Mouse (Mus musculus): Measurements from ENCODE around the gene Ppp1ca. TPM values are rescaled to one million over a fixed set of nuclear protein-coding genes. Genes with fewer than 3 reads are reported as not detected.

The Ppp1ca gene
- total and polyA plus RNA-seq, 3 experiments = 272 to 406 (median 313) TPM

- Histone ChIP-seq H3K27me3 (ENCODE audit: control insufficient read depth, insufficient read depth, low read length) (no peaks in the 10 kb centered on the region), H3K36me3 (ENCODE audit: control insufficient read depth, insufficient read depth, low read length) (no peaks in the 10 kb centered on the region), H3K4me3 (no peak overlapping the region), H3K27ac (peak overlapping the region; percentile 54; the same call in 1 of the 2 replicates), H3K79me2 (replicated peaks; ENCODE audit: control insufficient read depth, insufficient read depth, low read length) (no peaks in the 10 kb centered on the region), H3K4me1 (ENCODE audit: control insufficient read depth, insufficient read depth, low read length) (peaks cover 8% of the 10 kb centered on the region; the same call in 1 of the 2 replicates), H3K9ac (ENCODE audit: low read depth, low read length) (no peak overlapping the region)
- WGBS = 42% methylated on average over 15 of the region's 15 CpGs
- peak in 1 of 2 experiments; percentile 56 for DNase-seq
- TF ChIP-seq POLR2A (IDR thresholded peaks at IDR 0.05; ENCODE audit: insufficient read depth, low read depth, low read length) (no peak), EP300 (IDR thresholded peaks at IDR 0.05; ENCODE audit: insufficient read depth, low read depth, low read length) (no peak)
- intact Hi-C loops (cut with DNase I) = no loop called here
Measured at GRCm38 (mm10) chr19:4184976-4185975, 6.6 kb upstream of the Ppp1ca start.

- 69% methylated on average over 3 of the region's 3 CpGs for WGBS
- intact Hi-C loops (cut with DNase I) = no loop called here
- H3K27me3 ChIP-seq (ENCODE audit: control insufficient read depth, insufficient read depth, low read length) = no peaks in the 10 kb centered on the region
- H3K9ac ChIP-seq (ENCODE audit: low read depth, low read length) = no peak overlapping the region
- H3K79me2 ChIP-seq (replicated peaks; ENCODE audit: control insufficient read depth, insufficient read depth, low read length) = 0 out of 2 replicates have a peak, but pooled peaks cover 2% of the 10 kb centered on the region
- H3K36me3 ChIP-seq (ENCODE audit: control insufficient read depth, insufficient read depth, low read length) = no peaks in the 10 kb centered on the region
- H3K4me3 ChIP-seq = no peak overlapping the region
- peaks cover 11% of the 10 kb centered on the region for H3K4me1 ChIP-seq (ENCODE audit: control insufficient read depth, insufficient read depth, low read length)
- H3K27ac ChIP-seq = peak overlapping the region; percentile 75
- no peak for DNase-seq
- TF ChIP-seq CTCF (IDR thresholded peaks at IDR 0.05) = no peak
- TF ChIP-seq EP300 (IDR thresholded peaks at IDR 0.05; ENCODE audit: insufficient read depth, low read depth, low read length) = no peak
Measured at GRCm38 (mm10) chr19:4187303-4187702, 4.6 kb upstream of the Ppp1ca start.

- Histone ChIP-seq H3K27me3 (ENCODE audit: control insufficient read depth, insufficient read depth, low read length) (no peaks in the 10 kb centered on the region), H3K4me3 (no peak overlapping the region)
- TF ChIP-seq EP300 (IDR thresholded peaks at IDR 0.05; ENCODE audit: insufficient read depth, low read depth, low read length) (no peak), CTCF (IDR thresholded peaks at IDR 0.05) (no peak), POLR2A (IDR thresholded peaks at IDR 0.05; ENCODE audit: insufficient read depth, low read depth, low read length) (no peak)
Measured at GRCm38 (mm10) chr19:4189051-4189620, 2.7 kb upstream of the Ppp1ca start.

GRCm38 (mm10) chr19:4190831-4191334, 982 bp upstream of the Ppp1ca start, which contains the start of gene Tbc1d10c:
Tbc1d10c (minus strand) TSS chr19:4191284.
- peak within 1 kb of the TSS; percentile 99 for H3K9ac ChIP-seq (ENCODE audit: low read depth, low read length)
- peaks cover 7% of the 10 kb centered on the region for H3K4me1 ChIP-seq (ENCODE audit: control insufficient read depth, insufficient read depth, low read length)
- peaks cover 11% of the 10 kb centered on the region for H3K36me3 ChIP-seq (ENCODE audit: control insufficient read depth, insufficient read depth, low read length)
- H3K27me3 ChIP-seq (ENCODE audit: control insufficient read depth, insufficient read depth, low read length) = no peaks in the 10 kb centered on the region
- intact Hi-C loops (cut with DNase I) = no loop called here
- H3K79me2 ChIP-seq (replicated peaks; ENCODE audit: control insufficient read depth, insufficient read depth, low read length) = peaks cover 5% of the 10 kb centered on the region; the same call in 1 of the 2 replicates
- H3K4me3 ChIP-seq = peak within 1 kb of the TSS; percentile 98
- no peak for TF ChIP-seq CTCF (IDR thresholded peaks at IDR 0.05)
- H3K27ac ChIP-seq = peak within 1 kb of the TSS; percentile 96
- WGBS = 57% methylated on average over 4 of the region's 4 CpGs
- DNase-seq = peak in 1 of 2 experiments; percentile 75

More at GRCm38 (mm10) chr19:4189051-4189620, 2.7 kb upstream of the Ppp1ca start:
- H3K27ac ChIP-seq = no peak overlapping the region
- H3K4me1 ChIP-seq (ENCODE audit: control insufficient read depth, insufficient read depth, low read length) = peaks cover 15% of the 10 kb centered on the region
- no peak for DNase-seq
- no peak overlapping the region for H3K9ac ChIP-seq (ENCODE audit: low read depth, low read length)
- WGBS = 83% methylated on average over 12 of the region's 12 CpGs
- peaks cover 5% of the 10 kb centered on the region; the same call in 1 of the 2 replicates for H3K79me2 ChIP-seq (replicated peaks; ENCODE audit: control insufficient read depth, insufficient read depth, low read length)
- intact Hi-C loops (cut with DNase I) = no loop called here
- peaks cover 7% of the 10 kb centered on the region; the same call in 1 of the 2 replicates for H3K36me3 ChIP-seq (ENCODE audit: control insufficient read depth, insufficient read depth, low read length)

GRCm38 (mm10) chr19:4192251-4192985, 553 bp downstream of the Ppp1ca start:
- TF ChIP-seq CTCF (IDR thresholded peaks at IDR 0.05) (no peak), EP300 (IDR thresholded peaks at IDR 0.05; ENCODE audit: insufficient read depth, low read depth, low read length) (no peak), POLR2A (IDR thresholded peaks at IDR 0.05; ENCODE audit: insufficient read depth, low read depth, low read length) (no peak)
- peak overlapping the region; percentile 96 for H3K27ac ChIP-seq
- intact Hi-C loops (cut with DNase I) = loop anchor here (1.0 kb wide), 2 partner anchors 9 to 22 kb away; partner anchors contain the start of gene Rad9a
- under 1% methylated on average over 46 of the region's 52 CpGs for WGBS
- peaks cover 10% of the 10 kb centered on the region for H3K4me1 ChIP-seq (ENCODE audit: control insufficient read depth, insufficient read depth, low read length)
- DNase-seq = peak in 1 of 2 experiments; percentile 45
- H3K4me3 ChIP-seq = peak overlapping the region; percentile 98
- peaks cover 12% of the 10 kb centered on the region for H3K36me3 ChIP-seq (ENCODE audit: control insufficient read depth, insufficient read depth, low read length)
- H3K9ac ChIP-seq (ENCODE audit: low read depth, low read length) = peak overlapping the region; percentile 99
- peaks cover 5% of the 10 kb centered on the region; the same call in 1 of the 2 replicates for H3K79me2 ChIP-seq (replicated peaks; ENCODE audit: control insufficient read depth, insufficient read depth, low read length)
- H3K27me3 ChIP-seq (ENCODE audit: control insufficient read depth, insufficient read depth, low read length) = no peaks in the 10 kb centered on the region

Measured in heart, adult 2 months (tissue).